Mouse (Mus musculus) liver, embryonic 14.5 days (tissue): ENCODE results near the gene Dcun1d2. TPM values are rescaled to one million over a fixed set of nuclear protein-coding genes. Genes with fewer than 3 reads are reported as not detected.

Experiments used
- ATAC-seq: fragments of 200-750 bp; cut with Nextera tagmentation; 2 replicates; pipeline ENCODE4 v1.8.0; 2017; ENCODE audit warnings: moderate number of reproducible peaks, mild to moderate bottlenecking, moderate library complexity; ENCODE audit not compliant: insufficient read depth
- DNase-seq, 3 experiments: peaks; one replicate each; pipeline ENCODE4 v3.0.0-alpha.2; 2012 to 2013; ENCODE audit warnings: low read depth in 3 of 3, low spot score in 3 of 3
- H3K27ac ChIP-seq: fragments of 300-500 bp; sonication (generic); 2 replicates; pipeline ENCODE4 v1.5.1; 2014; ENCODE audit warnings: moderate library complexity, mild to moderate bottlenecking, control low read depth, inconsistent platforms
- H3K27me3 ChIP-seq: fragments of 300-500 bp; sonication (generic); 2 replicates; pipeline ENCODE4 v1.6.1; 2014; ENCODE audit warnings: mild to moderate bottlenecking, low read length, moderate library complexity; ENCODE audit not compliant: control insufficient read depth, insufficient read depth
- H3K36me3 ChIP-seq: fragments of 300-500 bp; sonication (generic); replicated peaks from 2 replicates; pipeline ENCODE4 v1.6.1; 2014; ENCODE audit warnings: low read depth; ENCODE audit not compliant: control insufficient read depth, insufficient read depth
- H3K4me1 ChIP-seq, 2 experiments: fragments of 200-500 bp in 1 of 2; fragments of 300-500 bp in 1 of 2; sonication (generic) in 1 of 2; replicated peaks; 2 replicates each; pipeline ENCODE4 v1.6.1; 2012 to 2014; ENCODE audit warnings: antibody characterized with exemption in 1 of 2, inconsistent platforms in 1 of 2, low read length in 1 of 2; ENCODE audit not compliant: control insufficient read depth in 2 of 2, insufficient read depth in 2 of 2
- H3K4me2 ChIP-seq: fragments of 300-500 bp; sonication (generic); 2 replicates; pipeline ENCODE4 v1.6.1; 2014; ENCODE audit warnings: low read depth, mild to moderate bottlenecking, control low read depth, moderate library complexity
- H3K4me3 ChIP-seq, 2 experiments: fragments of 200-500 bp in 1 of 2; fragments of 300-500 bp in 1 of 2; sonication (generic) in 1 of 2; 2 replicates each; pipeline ENCODE4 v1.5.1; 2012 to 2014; ENCODE audit warnings: low read depth in 2 of 2, low read length in 2 of 2, mild to moderate bottlenecking in 2 of 2, control low read depth in 1 of 2, inconsistent platforms in 1 of 2, moderate library complexity in 1 of 2; ENCODE audit not compliant: insufficient read depth in 1 of 2
- H3K9ac ChIP-seq: fragments of 300-500 bp; sonication (generic); replicated peaks from 2 replicates; pipeline ENCODE4 v1.6.1; 2014; ENCODE audit warnings: mild to moderate bottlenecking, control low read depth, moderate library complexity
- H3K9me3 ChIP-seq: fragments of 300-500 bp; sonication (generic); 2 replicates; pipeline ENCODE4 v1.6.1; 2016; ENCODE audit warnings: low read length, mixed read lengths; ENCODE audit not compliant: control insufficient read depth
- CTCF ChIP-seq: IDR thresholded peaks from 2 replicates; pipeline ENCODE4 v1.5.1; 2016; ENCODE audit warnings: antibody characterized with exemption, low read depth, control low read depth
- EP300 ChIP-seq: IDR thresholded peaks from 2 replicates; pipeline ENCODE4 v1.6.1; 2016; ENCODE audit warnings: antibody characterized with exemption, low read depth
- WGBS: fragments of 180-500 bp; shearing (Covaris S2); extraction: QIAGEN DNeasy Blood & Tissue Kit; methylation state at CpG from one replicate; pipeline ENCODE4 v1.1.7; 2014; ENCODE audit not compliant: insufficient replicate concordance; 5-methylcytosine and 5-hydroxymethylcytosine counted together
- polyA plus RNA-seq, 2 experiments: library from polyadenylated mRNA; depleted of rRNA in 1 of 2; stranded (reverse) in 1 of 2; unstranded in 1 of 2; fragments of >200 nt; fragmentation: Nextera tagmentation in 1 of 2; extraction: Ambion mirVana in 1 of 2; gene quantifications; 2 replicates each; pipeline versions ENCODE4 v1.2.1 to v1.2.3; 2012 to 2014

The Dcun1d2 gene
- polyA plus RNA-seq, 2 experiments: 7.1 to 7.9 TPM

DNA sequence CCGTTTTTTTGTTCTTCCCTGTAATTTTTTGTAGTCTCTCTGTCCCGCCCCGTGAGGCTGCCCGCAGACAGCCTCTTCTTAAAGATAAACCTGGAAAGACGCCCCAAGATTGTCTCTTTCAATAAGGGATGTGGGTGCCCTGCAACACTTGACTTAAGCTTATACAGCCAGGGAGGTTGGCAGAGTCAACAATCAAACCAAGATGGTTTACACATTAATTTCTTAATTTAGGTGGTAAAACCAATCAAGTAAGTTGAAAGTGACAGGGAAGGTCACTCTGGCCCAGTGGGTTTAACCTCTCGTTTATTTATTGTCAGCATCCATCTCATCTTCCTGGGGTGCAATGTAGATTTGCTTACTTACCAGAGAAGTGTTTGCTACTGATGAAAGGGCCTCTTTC lies 715 bp upstream of the Dcun1d2 start:
- Histone ChIP-seq H3K4me2 (peak overlapping the region; percentile 75), H3K4me1 (peaks cover 9 to 13% of the 10 kb centered on the region in 2 experiments; a peak in 3 of 4 replicates), H3K36me3 (no peaks in the 10 kb centered on the region), H3K27ac (no peak overlapping the region), H3K9me3 (no peaks in the 10 kb centered on the region), H3K27me3 (no peaks in the 10 kb centered on the region), H3K9ac (peak overlapping the region; percentile 81), H3K4me3 (peak overlapping the region; percentile 70 to 71)
- 6% methylated on average over 6 of the region's 6 CpGs for WGBS
- no peak for TF ChIP-seq EP300
- TF ChIP-seq CTCF: no peak
- ATAC-seq (no peak), DNase-seq (no peak)

DNA sequence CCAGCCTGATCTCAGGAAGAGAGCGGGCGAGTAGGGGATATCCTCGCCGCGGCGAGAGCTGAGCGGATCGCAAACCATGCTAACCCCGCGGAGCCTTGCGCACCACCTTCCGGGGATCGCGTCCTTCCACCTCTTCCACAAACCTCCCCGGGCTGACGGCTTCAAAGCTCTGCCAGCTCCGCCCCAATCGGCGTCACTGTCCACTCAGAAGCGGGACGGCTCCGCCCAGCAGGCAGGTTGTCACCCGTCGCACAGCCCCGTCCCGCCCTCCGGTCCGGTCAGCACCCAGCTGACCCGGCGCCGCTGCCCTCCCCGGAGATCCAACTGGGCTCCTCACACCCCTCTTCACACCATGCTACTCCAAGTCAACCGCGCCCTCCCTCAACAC lies 633 bp downstream of the Dcun1d2 start:
- ATAC-seq (peak; percentile 83), DNase-seq (peak; percentile 85 to 86 (median 85))
- Histone ChIP-seq H3K4me2 (peak overlapping the region; percentile 75), H3K9ac (peak overlapping the region; percentile 81), H3K27me3 (no peaks in the 10 kb centered on the region), H3K4me1 (peaks cover 9 to 13% of the 10 kb centered on the region in 2 experiments; a peak in 3 of 4 replicates), H3K4me3 (peak overlapping the region; percentile 70 to 71), H3K36me3 (no peaks in the 10 kb centered on the region), H3K27ac (peak overlapping the region; percentile 99), H3K9me3 (no peaks in the 10 kb centered on the region; the same call in 1 of the 2 replicates)
- WGBS: under 1% methylated on average over 34 of the region's 34 CpGs
- peak; percentile 18; the same call in 1 of the 2 replicates for TF ChIP-seq CTCF
- TF ChIP-seq EP300: no peak

DNA sequence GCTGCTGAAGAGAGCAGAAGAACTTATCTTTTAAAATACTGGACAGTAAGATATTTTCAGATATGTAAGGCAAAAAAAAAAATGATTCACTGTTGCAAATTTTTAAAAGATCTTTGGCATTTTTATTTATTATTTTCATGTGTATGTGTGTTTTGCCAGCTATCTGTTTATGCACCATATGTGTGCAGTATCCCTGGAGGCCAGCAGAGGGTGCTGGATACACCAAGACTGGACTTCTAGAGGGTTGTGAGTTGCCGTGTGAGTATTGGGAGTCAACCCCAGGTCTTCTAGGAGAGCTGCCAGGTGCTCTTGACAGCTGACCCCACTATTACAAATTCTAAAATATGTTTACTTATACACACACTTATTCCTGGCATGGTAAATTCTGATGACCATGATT lies 4.7 kb downstream of the Dcun1d2 start:
- H3K27ac ChIP-seq: no peak overlapping the region
- WGBS: 73% methylated on average over 1 of the region's 1 CpGs
- no peaks in the 10 kb centered on the region for H3K36me3 ChIP-seq
- no peak overlapping the region for H3K4me3 ChIP-seq
- H3K9me3 ChIP-seq: no peaks in the 10 kb centered on the region; the same call in 1 of the 2 replicates
- ATAC-seq (no peak), DNase-seq (no peak)
- no peak overlapping the region for H3K9ac ChIP-seq
- no peaks in the 10 kb centered on the region for H3K27me3 ChIP-seq
- no peak overlapping the region for H3K4me2 ChIP-seq
- H3K4me1 ChIP-seq: peaks cover 4 to 7% of the 10 kb centered on the region in 2 experiments; a peak in 3 of 4 replicates
- no peak for TF ChIP-seq EP300
- peak; percentile 45 for TF ChIP-seq CTCF

DNA sequence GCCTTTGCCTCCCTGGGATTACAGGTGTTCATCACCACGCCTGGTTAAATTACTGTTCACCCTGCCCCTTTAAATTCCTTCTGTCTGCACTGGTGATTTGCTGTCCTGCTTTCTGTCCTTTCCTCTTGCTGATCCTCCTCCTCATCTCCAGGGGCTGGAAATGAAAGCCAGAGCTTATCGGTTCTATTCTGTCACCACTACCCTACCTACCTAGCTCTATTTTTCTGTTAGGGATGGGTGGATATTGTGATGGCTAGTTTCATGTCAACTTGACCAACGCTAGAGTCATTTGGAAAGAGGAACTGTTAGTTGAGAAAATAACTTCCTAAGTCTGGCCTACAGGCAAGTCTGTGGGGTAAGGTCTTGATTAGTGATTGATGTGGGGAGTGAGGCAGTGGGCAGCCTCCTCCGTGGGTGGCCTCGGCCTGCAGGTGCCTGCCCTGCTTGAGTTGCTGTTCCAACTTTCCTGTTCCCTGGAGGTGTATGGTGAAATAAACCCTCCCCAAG lies 10.9 kb downstream of the Dcun1d2 start:
- TF ChIP-seq EP300 (no peak), CTCF (no peak)
- Histone ChIP-seq H3K36me3 (no peaks in the 10 kb centered on the region; the same call in 1 of the 2 replicates), H3K4me2 (no peak overlapping the region), H3K9me3 (no peaks in the 10 kb centered on the region), H3K4me1 (no peaks in the 10 kb centered on the region), H3K4me3 (no peak overlapping the region), H3K27me3 (no peaks in the 10 kb centered on the region), H3K9ac (no peak overlapping the region), H3K27ac (no peak overlapping the region)
- 56% methylated on average over 5 of the region's 5 CpGs for WGBS
- no peak for ATAC-seq
- no peak for DNase-seq

DNA sequence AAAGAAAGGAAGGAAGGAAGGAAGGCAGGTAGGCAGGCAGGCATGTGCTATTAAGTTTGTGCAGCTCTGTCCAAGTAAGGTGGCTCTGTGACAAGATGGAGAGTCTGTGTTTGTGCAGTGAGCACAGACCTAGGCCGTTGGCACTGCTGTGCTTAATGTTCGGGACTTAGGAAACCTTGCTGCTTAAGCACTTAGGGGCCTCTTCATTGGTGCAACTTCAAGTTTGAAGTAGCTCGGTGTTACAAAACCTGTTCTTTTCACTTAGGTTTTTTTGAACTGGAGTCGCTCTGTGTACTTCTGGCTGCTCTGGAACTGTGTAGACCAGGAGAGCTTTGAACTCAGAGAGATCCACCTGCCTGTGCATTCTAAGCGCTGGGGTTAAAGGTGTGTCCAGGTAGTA lies 15.1 kb downstream of the Dcun1d2 start:
- WGBS: 79% methylated on average over 5 of the region's 5 CpGs
- Histone ChIP-seq H3K9me3 (no peaks in the 10 kb centered on the region), H3K27ac (no peak overlapping the region), H3K9ac (no peak overlapping the region), H3K36me3 (no peaks in the 10 kb centered on the region; the same call in none of the 2 replicates), H3K4me3 (no peak overlapping the region), H3K4me1 (no peaks in the 10 kb centered on the region), H3K27me3 (no peaks in the 10 kb centered on the region), H3K4me2 (no peak overlapping the region)
- DNase-seq: no peak
- no peak for ATAC-seq
- TF ChIP-seq CTCF: no peak
- no peak for TF ChIP-seq EP300
